Mouse (Mus musculus): ENCODE results near the gene Irs1. TPM values are rescaled to one million over a fixed set of nuclear protein-coding genes. Genes with fewer than 3 reads are reported as not detected.

Irs1 gene
- polyA plus RNA-seq, 1 experiment, result 3.9 TPM

DNA sequence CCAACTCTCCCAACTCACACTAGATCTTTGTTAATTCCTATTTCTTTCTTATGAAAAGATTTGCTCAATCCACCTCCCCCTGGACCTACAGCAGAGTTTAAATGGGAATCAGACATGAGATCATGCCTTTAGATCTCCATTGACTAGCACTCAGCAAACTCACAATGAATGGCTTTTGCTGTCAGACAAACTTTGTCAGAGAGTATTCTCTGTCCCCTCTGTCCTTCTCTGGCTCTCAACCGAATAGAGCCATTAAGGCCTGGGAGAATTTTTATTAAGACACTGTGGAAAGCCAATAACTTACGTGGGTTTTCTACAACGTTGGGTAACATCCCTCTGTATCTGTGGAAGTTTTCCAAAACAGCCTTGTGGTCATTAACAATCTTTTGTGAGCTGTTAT lies 31.2 kb downstream of the Irs1 start:
- Histone ChIP-seq H3K79me2 (ENCODE audit: control insufficient read depth, insufficient read depth) (peaks cover 94% of the 10 kb centered on the region), H3K27me3 (ENCODE audit: control insufficient read depth, insufficient read depth, insufficient read length) (no peaks in the 10 kb centered on the region), H3ac (ENCODE audit: control insufficient read depth, insufficient read length) (no peak overlapping the region), H3K4me2 (ENCODE audit: low read depth) (no peak overlapping the region), H3K4me3 (no peak overlapping the region), H3K36me3 (ENCODE audit: control insufficient read depth, insufficient read depth) (no peaks in the 10 kb centered on the region)
- TF ChIP-seq REST (IDR thresholded peaks at IDR 0.05; ENCODE audit: insufficient read depth, insufficient read length), result no peak
- TF ChIP-seq TCF3 (IDR thresholded peaks at IDR 0.05; ENCODE audit: insufficient read length, low read depth), result no peak
- TF ChIP-seq E2F4 (IDR thresholded peaks at IDR 0.05; ENCODE audit: insufficient read depth), result no peak
- no peak for TF ChIP-seq MAX (IDR thresholded peaks at IDR 0.05; ENCODE audit: low read depth)
- TF ChIP-seq POLR2A (IDR thresholded peaks at IDR 0.05; ENCODE audit: insufficient read length, low read depth), result no peak
- no peak for TF ChIP-seq MYOD1 (IDR thresholded peaks at IDR 0.05; ENCODE audit: control insufficient read depth in 1 of 3, insufficient read length in 2 of 3, low read depth in 2 of 3)
- no peak for TF ChIP-seq SRF (IDR thresholded peaks at IDR 0.05; ENCODE audit: control insufficient read depth, insufficient read length, low read depth)

DNA sequence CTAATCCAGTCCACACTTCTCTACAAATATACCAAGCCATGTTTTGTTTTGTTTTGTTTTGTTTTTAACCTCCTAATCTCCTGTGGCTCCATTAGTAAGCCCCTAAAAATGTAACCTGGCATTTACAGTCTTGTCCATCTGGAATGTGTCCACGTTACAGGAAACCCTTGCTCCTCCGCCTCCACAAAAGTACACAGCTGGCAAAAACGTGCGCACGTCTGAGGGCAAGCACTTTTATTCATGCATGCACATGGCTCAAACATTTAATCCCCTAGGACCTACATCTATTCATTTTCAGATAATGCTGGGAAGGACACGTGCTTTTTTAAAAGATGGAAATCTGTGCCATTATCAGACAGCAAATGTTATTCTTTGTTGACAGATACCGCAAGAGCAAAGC lies 32.9 kb downstream of the Irs1 start:
- peaks cover 94% of the 10 kb centered on the region for H3K79me2 ChIP-seq (ENCODE audit: control insufficient read depth, insufficient read depth)
- no peak overlapping the region for H3K4me3 ChIP-seq
- no peak for TF ChIP-seq CEBPB (IDR thresholded peaks at IDR 0.05; ENCODE audit: insufficient read depth, poor library complexity, severe bottlenecking)
- TF ChIP-seq POLR2A (IDR thresholded peaks at IDR 0.05; ENCODE audit: insufficient read length, low read depth), result no peak
- no peak for TF ChIP-seq E2F4 (IDR thresholded peaks at IDR 0.05; ENCODE audit: insufficient read depth)
- TF ChIP-seq REST (IDR thresholded peaks at IDR 0.05; ENCODE audit: insufficient read depth, insufficient read length), result no peak
- TF ChIP-seq POLR2AphosphoS2 (IDR thresholded peaks at IDR 0.05; ENCODE audit: insufficient read length, low read depth), result no peak
- no peak for TF ChIP-seq MYOG (IDR thresholded peaks at IDR 0.05; ENCODE audit: control insufficient read depth in 1 of 3, insufficient read depth in 1 of 3, insufficient read length in 2 of 3, low read depth in 2 of 3)
- no peak for TF ChIP-seq MAX (IDR thresholded peaks at IDR 0.05; ENCODE audit: low read depth)
- no peak for TF ChIP-seq MYOD1 (IDR thresholded peaks at IDR 0.05; ENCODE audit: control insufficient read depth in 1 of 3, insufficient read length in 2 of 3, low read depth in 2 of 3)
- no peak for TF ChIP-seq TCF3 (IDR thresholded peaks at IDR 0.05; ENCODE audit: insufficient read length, low read depth)
- no peak for TF ChIP-seq TCF12 (IDR thresholded peaks at IDR 0.05; ENCODE audit: insufficient read depth, poor library complexity, severe bottlenecking)
- TF ChIP-seq SRF (IDR thresholded peaks at IDR 0.05; ENCODE audit: control insufficient read depth, insufficient read length, low read depth), result no peak
- TF ChIP-seq USF1 (IDR thresholded peaks at IDR 0.05; ENCODE audit: low read depth), result no peak
- no peaks in the 10 kb centered on the region for H3K27me3 ChIP-seq (ENCODE audit: control insufficient read depth, insufficient read depth, insufficient read length)
- H3K4me2 ChIP-seq (ENCODE audit: low read depth), result peak overlapping the region; percentile 1
- no peaks in the 10 kb centered on the region for H3K36me3 ChIP-seq (ENCODE audit: control insufficient read depth, insufficient read depth)
- H3ac ChIP-seq (ENCODE audit: control insufficient read depth, insufficient read length), result no peak overlapping the region

DNA sequence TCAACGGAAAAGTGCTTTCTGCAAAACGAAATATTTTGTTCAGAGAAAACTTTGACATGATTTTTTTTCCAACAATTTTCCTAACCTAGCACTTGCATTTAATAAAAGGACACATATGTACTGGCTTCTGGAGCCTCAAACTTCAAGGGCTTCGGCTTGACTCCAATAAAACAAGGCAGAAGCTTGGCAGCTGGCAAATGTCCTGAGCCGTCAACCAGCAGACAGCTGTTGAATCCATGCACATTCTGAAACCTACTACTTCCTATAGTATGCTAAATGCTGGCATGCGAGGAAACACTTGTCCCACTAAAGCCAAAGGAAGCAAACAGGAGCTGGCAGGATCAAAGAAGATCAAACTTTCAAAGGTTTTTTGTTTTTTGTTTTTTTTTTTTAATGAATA lies 33.8 kb downstream of the Irs1 start:
- H3K79me2 ChIP-seq (ENCODE audit: control insufficient read depth, insufficient read depth), result peaks cover 94% of the 10 kb centered on the region

DNA sequence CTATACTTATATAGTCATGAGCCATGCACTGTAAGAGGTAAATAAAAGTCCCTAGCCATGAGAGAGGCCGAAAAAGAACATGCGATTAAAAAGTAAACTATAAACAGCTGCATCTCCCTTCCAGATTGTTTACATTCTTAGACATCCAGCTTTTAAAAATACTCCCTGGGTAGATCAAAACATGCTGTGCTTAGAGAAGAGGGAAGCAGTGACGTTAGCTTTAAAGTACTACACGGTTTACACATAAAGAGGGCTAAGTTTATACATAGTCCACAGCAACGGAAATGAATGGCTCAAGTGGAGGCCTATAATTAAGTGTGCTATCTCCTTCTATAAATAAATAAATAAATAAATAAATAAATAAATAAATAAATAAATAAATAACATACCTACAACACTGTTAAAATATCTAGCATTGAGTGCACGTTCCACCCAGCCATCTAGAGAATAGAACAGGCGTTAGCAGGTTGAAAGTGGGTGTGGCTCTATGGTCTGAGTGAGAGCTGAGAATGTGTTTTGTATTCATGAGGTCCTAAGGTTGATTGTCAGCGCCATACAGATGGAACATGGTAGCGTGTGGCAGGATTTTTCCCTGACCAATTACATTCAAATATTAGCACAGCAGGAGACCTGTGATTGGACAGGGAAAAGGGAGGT lies 37.3 kb downstream of the Irs1 start:
- Histone ChIP-seq H3K4me2 (ENCODE audit: low read depth) (no peak overlapping the region), H3ac (ENCODE audit: control insufficient read depth, insufficient read length) (no peak overlapping the region), H3K36me3 (ENCODE audit: control insufficient read depth, insufficient read depth) (no peaks in the 10 kb centered on the region), H3K4me3 (no peak overlapping the region), H3K27me3 (ENCODE audit: control insufficient read depth, insufficient read depth, insufficient read length) (no peaks in the 10 kb centered on the region), H3K79me2 (ENCODE audit: control insufficient read depth, insufficient read depth) (peaks cover 90% of the 10 kb centered on the region)
- TF ChIP-seq TCF3 (IDR thresholded peaks at IDR 0.05; ENCODE audit: insufficient read length, low read depth), result no peak

More for the DNA sequence above, 33.8 kb downstream of the Irs1 start:
- no peaks in the 10 kb centered on the region for H3K27me3 ChIP-seq (ENCODE audit: control insufficient read depth, insufficient read depth, insufficient read length)
- H3ac ChIP-seq (ENCODE audit: control insufficient read depth, insufficient read length), result no peak overlapping the region
- H3K4me3 ChIP-seq, result no peak overlapping the region
- peak overlapping the region; percentile 1 for H3K4me2 ChIP-seq (ENCODE audit: low read depth)
- H3K36me3 ChIP-seq (ENCODE audit: control insufficient read depth, insufficient read depth), result no peaks in the 10 kb centered on the region
- TF ChIP-seq SRF (IDR thresholded peaks at IDR 0.05; ENCODE audit: control insufficient read depth, insufficient read length, low read depth) (no peak), MYOD1 (IDR thresholded peaks at IDR 0.05; ENCODE audit: control insufficient read depth in 1 of 3, insufficient read length in 2 of 3, low read depth in 2 of 3) (peak in 2 of 3 experiments; percentile 79 to 80), MYOG (IDR thresholded peaks at IDR 0.05; ENCODE audit: control insufficient read depth in 1 of 3, insufficient read depth in 1 of 3, insufficient read length in 2 of 3, low read depth in 2 of 3) (peak in 2 of 3 experiments; percentile 33 to 49)

DNA sequence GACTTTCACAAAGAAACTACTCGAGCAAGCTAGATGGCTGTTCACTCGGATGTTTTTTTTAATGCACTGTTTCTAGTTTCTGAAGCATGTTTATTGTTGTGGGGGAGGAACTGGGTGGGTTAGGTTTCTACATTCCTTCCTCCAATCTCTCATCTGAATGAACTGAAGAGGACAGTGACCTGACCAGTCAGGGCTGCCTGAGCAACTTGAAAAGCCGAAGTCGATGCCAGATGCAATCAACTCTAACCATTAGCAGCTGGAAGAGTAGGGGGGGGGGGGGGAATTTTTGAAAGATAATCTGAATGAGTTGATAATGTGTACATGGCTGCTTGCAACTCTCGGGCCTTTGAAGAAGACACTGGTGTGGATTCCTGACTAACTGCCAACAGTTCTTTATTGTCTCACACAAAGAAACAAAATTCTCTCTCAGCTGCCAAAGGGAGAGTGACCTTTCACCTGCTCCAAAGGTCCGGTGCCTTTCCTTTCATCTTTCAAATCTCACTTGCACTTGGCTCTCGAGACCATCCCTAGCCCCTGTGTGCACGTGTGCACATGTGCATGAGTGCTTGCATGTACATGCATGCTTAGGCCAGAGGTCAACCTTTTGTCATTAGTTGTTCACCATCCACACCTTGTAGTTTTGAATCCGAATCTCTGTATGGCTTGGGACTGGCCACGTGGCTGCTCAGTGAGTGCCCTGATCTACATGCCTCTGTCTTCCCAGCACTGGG lies 43.8 kb downstream of the Irs1 start:
- no peak overlapping the region for H3K4me2 ChIP-seq (ENCODE audit: low read depth)
- H3K79me2 ChIP-seq (ENCODE audit: control insufficient read depth, insufficient read depth), result peaks cover 72% of the 10 kb centered on the region
- H3K36me3 ChIP-seq (ENCODE audit: control insufficient read depth, insufficient read depth), result no peaks in the 10 kb centered on the region
- H3ac ChIP-seq (ENCODE audit: control insufficient read depth, insufficient read length), result no peak overlapping the region
- H3K4me3 ChIP-seq, result no peak overlapping the region
- H3K27me3 ChIP-seq (ENCODE audit: control insufficient read depth, insufficient read depth, insufficient read length), result no peaks in the 10 kb centered on the region
- TF ChIP-seq MYOD1 (IDR thresholded peaks at IDR 0.05; ENCODE audit: control insufficient read depth in 1 of 3, insufficient read length in 2 of 3, low read depth in 2 of 3) (no peak), MAX (IDR thresholded peaks at IDR 0.05; ENCODE audit: low read depth) (no peak)

Measured in myocyte (in vitro differentiated cells).